ENCODE assay signal across 8 mouse cellular contexts in genomic region chr2:170129248-170129922, GRCm38 (mm10). TPM values are rescaled to one million over a fixed set of nuclear protein-coding genes. Genes with fewer than 3 reads are reported as not detected.
DNase-seq lines count a peak whose midpoint lies in the region; ATAC-seq lines count a peak whose summit lies in the region.

No protein-coding gene starts in this region.

- H3K4me2 ChIP-seq in lung, embryonic 15.5 days = peak overlapping the region; percentile 79
- peak overlapping the region; percentile 65 for H3K4me2 ChIP-seq in midbrain, embryonic 15.5 days

- peak overlapping the region; percentile 97 for H3K9ac ChIP-seq in lung, embryonic 15.5 days
- H3K9ac ChIP-seq in midbrain, embryonic 15.5 days = no peak overlapping the region; the same call in 1 of the 2 replicates

- H3K27me3 ChIP-seq in lung, embryonic 15.5 days = no peaks in the 10 kb centered on the region
- no peaks in the 10 kb centered on the region for H3K27me3 ChIP-seq in midbrain, embryonic 15.5 days (replicated peaks)

- no peak for DNase-seq in lung, postnatal 25 days (ENCODE audit: low spot score)
- DNase-seq in induced T-regulatory cell, adult 2 months (ENCODE audit: low read depth) = peak; percentile 71
- DNase-seq in cerebellum, adult 18-20 months = no peak
- no peak for DNase-seq in cerebellum, adult 11 months
- DNase-seq in yolk sac, embryonic 10.5 days (ENCODE audit: low spot score) = no peak

- 17% methylated on average over 5 of the region's 5 CpGs for WGBS in lung, embryonic 15.5 days
- 17% methylated on average over 5 of the region's 5 CpGs for WGBS in midbrain, embryonic 15.5 days

- peak overlapping the region; percentile 98 for H3K27ac ChIP-seq in lung, embryonic 15.5 days
- peak overlapping the region; percentile 89 for H3K27ac ChIP-seq in brown adipose tissue, adult 24 weeks (replicated peaks; ENCODE audit: low read depth, low read length)
- H3K27ac ChIP-seq in midbrain, embryonic 15.5 days = 0 out of 2 replicates have a peak overlapping the region, but pooled peaks have one; percentile 26

- no peaks in the 10 kb centered on the region for H3K9me3 ChIP-seq in lung, embryonic 15.5 days
- H3K9me3 ChIP-seq in midbrain, embryonic 15.5 days = no peaks in the 10 kb centered on the region

- peaks cover 38% of the 10 kb centered on the region for H3K4me1 ChIP-seq in lung, embryonic 15.5 days
- peaks cover 39% of the 10 kb centered on the region for H3K4me1 ChIP-seq in brown adipose tissue, adult 24 weeks (ENCODE audit: control insufficient read depth, insufficient read depth, insufficient read length, low read length)
- peaks cover 50% of the 10 kb centered on the region for H3K4me1 ChIP-seq in midbrain, embryonic 15.5 days

- no peak for ATAC-seq in lung, embryonic 15.5 days (ENCODE audit: borderline replicate concordance, extremely low read depth, low FRiP score, low TSS enrichment)
- ATAC-seq in midbrain, embryonic 15.5 days (replicated peaks) = no peak

- H3K36me3 ChIP-seq in lung, embryonic 15.5 days = no peaks in the 10 kb centered on the region
- H3K36me3 ChIP-seq in midbrain, embryonic 15.5 days (replicated peaks) = no peaks in the 10 kb centered on the region

- H3K4me3 ChIP-seq in lung, embryonic 15.5 days = peak overlapping the region; percentile 96
- H3K4me3 ChIP-seq in brown adipose tissue, adult 24 weeks (ENCODE audit: insufficient read depth, low read depth, low read length) = peak overlapping the region; percentile 90
- peak overlapping the region; percentile 65; the same call in 1 of the 2 replicates for H3K4me3 ChIP-seq in midbrain, embryonic 15.5 days

RNA-seq across cellular contexts. Expression of gene Zfp217, which starts 18.5 kb away (rescaled TPM):
- 5.0 and 5.1 TPM in 2 replicates for polyA plus RNA-seq in lung, embryonic 15.5 days (2015; fragmentation: Nextera tagmentation; extraction: Ambion mirVana)
- 5.3 and 7.2 TPM in 2 replicates for polyA plus RNA-seq in brown adipose tissue, adult 24 weeks (2012; ENCODE audit: insufficient read depth, insufficient read length, missing spikeins)
- polyA plus RNA-seq in midbrain, embryonic 15.5 days (2015; fragmentation: Nextera tagmentation; extraction: Ambion mirVana) = 1.4 TPM in 2 replicates

Comparison
In these comparisons a context has a peak if more than half of its experiments do, and no peak if none do; other contexts are left out.
1. H3K27ac ChIP-seq: peak in every context shown above with its lines; median percentile 98 in lung, embryonic 15.5 days; 89 in brown adipose tissue, adult 24 weeks; 26 in midbrain, embryonic 15.5 days.